Mouse (Mus musculus) CH12.LX (cell line): Measurements from ENCODE around the gene Xpc.

Source experiments
- CTCF ChIP-seq, 2 experiments: IDR thresholded peaks in 1 of 2; conservative IDR thresholded peaks in 1 of 2; 2 replicates each; pipeline ENCODE4 v1.5.1; 2011 to 2012; ENCODE audit warnings: low read depth in 2 of 2, low read length in 2 of 2, improper control_type of control experiment in 1 of 2, inconsistent platforms in 1 of 2, mild to moderate bottlenecking in 1 of 2, moderate library complexity in 1 of 2
- ELF1 ChIP-seq: IDR thresholded peaks from 2 replicates; pipeline ENCODE4 v1.6.1; 2014; ENCODE audit warnings: low read depth, mild to moderate bottlenecking, inconsistent platforms, low read length, improper control_type of control experiment
- MYC ChIP-seq: IDR thresholded peaks from 2 replicates; pipeline ENCODE4 v1.6.1; 2011; ENCODE audit warnings: low read depth, mild to moderate bottlenecking, improper control_type of control experiment, low read length
- POLR2A ChIP-seq: IDR thresholded peaks from 2 replicates; pipeline ENCODE4 v1.6.1; 2011; ENCODE audit warnings: low read depth, mild to moderate bottlenecking, improper control_type of control experiment, low read length
- USF2 ChIP-seq: conservative IDR thresholded peaks from 2 replicates; pipeline ENCODE4 v1.6.1; 2011; ENCODE audit warnings: low read depth, low read length, improper control_type of control experiment

DNA sequence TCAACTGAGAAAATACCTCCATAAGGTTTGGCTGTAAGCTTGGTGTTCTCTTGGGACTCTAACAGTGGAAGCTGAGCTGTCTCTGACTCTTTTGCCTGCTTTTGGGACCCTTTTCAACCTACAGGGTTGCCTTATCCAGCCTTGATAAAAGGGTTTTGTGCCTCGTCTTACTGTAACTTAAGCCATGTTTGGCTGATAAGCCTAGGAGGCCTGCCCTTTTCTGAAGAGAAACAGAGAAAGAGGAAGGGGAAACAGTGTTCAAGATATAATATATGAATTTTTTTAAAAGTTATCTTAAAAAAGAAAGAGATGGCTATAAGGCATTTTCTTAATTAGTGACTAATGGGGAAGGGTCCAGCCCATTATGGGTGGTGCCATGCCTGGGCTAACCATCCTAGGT, 12.4 kb downstream of the Xpc start:
- TF ChIP-seq MYC (no peak), CTCF (conservative IDR thresholded peaks at IDR 0.05 in 1 of 2, IDR thresholded peaks at IDR 0.05 in 1 of 2; ENCODE audit: low read depth in 2 of 2, low read length in 2 of 2) (no peak), POLR2A (no peak), ELF1 (no peak), USF2 (no peak)
